Mouse (Mus musculus): ENCODE measurements at regions not wholly inside any gene's neighbourhood (a gene's known extent, or its start where the extent isn't known, plus 50 kb on each side); places are given as distances from the start of the nearest gene placed in this dataset.

DNA sequence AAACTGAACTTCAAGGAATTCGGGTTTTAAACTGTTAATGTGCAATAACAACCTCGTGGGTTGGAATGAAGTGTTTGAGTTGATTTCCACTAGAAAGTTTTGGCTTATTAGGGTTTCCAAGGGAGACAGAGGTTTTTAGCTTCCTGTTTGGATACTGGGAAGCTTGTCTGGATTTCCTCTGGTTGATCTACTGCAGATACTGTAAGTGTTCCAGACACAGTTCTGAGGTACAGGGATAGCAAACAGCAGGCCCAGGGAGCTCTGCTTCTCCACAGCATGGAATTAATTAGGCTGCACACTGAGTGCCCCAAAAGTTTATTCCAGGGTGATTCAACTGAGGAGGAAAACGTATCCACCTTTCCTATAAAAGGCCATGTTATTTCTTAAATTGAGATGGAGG is 381.0 kb upstream of the Mpdz start:
- DNase-seq: no peak

DNA sequence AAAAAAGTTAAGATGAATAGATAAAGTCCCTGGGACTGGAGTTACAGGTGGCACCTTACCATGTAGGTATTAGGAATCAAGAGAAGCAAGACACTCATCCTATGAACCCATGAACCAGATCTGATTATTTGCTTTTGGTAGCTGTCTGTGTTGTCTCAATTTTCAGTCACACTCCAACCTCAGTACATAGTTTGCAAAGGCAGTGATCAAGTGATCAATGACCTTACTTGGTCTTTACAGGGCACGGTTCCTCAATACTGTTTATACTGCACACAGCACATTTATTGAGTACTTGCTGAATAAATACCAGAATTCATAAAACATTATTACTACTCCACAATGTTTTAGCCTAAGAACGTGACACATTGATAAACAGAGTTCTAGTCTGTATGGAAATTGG is 346.7 kb upstream of the Mpdz start:
- no peak for DNase-seq

DNA sequence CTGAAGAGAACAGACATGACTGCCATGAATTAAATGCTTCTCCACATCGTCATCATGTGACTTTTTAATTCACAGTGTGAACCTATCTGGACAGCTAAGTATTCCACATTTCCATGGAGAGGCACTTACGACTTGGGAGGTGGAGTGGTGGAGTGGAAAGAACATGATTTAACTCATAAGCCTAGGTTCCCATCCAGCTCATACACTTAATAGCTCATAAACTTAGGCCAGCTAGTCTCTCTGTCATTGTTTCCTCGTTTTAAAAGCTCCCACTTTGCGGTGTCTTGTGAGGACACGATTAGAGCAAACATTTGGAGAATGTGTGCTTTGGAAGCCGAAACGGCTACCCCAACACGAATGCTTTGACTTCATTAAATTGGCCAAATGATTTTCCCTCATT is 346.0 kb upstream of the Mpdz start:
- DNase-seq: no peak

DNA sequence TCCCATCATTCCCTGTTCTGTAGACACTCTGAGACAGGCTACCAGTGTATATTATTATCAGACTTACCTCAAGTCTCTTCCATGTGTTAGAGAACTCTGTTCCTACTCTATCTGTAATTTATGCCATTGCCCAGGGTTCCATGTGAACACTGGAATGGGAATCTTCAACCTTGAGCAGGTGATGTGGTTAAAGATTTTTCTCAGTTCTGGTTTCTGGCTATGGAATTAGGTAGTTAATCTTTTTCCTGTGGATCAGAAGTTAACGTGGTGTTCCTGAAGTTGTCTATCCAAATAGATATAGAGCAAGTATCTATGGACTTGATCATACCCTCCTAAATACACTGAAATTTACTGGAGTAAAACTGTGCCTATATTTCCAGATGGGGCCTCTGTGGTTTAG is 339.4 kb upstream of the Mpdz start:
- no peak for DNase-seq

DNA sequence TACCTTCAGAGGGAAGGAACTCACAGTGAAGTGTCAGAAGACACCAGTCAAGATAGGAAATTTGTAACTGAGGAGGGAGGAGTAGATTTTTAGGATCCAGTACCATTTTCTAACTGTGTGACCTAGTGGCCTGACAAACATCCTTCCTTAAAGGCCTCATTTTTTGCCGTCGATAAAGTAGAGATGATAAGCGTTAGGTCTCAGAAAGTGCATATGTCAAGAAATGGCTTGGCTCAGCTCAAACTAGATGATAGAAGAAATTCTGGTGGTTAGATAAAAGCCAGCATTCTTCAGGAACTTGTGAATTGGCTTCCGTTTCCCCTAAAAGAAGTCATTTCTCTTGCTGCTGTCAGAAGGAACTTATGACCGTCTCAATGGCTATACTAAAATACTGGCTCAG is 324.1 kb upstream of the Mpdz start:
- no peak for DNase-seq

DNA sequence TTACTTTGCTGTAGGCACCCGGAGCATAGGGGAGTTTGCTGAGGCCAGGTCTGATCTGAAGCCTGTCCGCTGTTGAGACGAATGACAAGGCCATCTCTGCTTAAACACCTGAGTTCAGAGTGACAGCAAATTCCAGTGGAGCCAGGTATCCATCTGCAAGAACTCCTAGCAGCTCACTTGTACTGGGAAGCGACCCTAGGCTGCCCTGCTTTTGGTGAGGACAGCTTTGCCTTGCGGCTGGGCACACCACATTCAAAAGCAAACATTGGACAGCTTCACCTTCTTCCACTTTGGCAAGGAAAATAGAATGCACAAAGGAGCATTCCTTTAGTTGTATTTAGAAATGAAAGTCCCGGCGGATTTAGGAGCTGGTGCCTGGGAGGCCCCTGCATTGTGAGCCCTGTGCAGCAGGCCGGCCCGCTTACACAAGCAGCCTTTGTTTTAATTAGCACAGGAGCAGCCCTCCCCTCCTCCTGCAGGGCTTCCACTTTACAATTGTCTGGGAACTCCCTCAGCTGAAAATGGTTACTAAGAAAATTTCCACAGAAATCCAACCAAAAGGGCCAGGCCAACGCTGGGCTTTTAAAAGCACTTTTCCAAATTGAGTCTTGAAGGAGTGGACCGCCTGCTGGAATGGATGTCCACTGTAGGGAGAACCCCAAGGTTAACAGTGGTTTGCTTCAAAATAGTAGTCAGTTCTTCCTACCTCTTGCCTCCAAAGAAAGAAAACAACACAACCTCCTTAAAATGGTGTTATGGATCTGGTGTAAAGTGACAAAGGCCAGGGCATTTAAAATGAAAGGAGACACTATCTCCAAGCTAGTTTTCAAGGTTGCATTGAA is 321.6 kb upstream of the Mpdz start:
- DNase-seq: no peak

DNA sequence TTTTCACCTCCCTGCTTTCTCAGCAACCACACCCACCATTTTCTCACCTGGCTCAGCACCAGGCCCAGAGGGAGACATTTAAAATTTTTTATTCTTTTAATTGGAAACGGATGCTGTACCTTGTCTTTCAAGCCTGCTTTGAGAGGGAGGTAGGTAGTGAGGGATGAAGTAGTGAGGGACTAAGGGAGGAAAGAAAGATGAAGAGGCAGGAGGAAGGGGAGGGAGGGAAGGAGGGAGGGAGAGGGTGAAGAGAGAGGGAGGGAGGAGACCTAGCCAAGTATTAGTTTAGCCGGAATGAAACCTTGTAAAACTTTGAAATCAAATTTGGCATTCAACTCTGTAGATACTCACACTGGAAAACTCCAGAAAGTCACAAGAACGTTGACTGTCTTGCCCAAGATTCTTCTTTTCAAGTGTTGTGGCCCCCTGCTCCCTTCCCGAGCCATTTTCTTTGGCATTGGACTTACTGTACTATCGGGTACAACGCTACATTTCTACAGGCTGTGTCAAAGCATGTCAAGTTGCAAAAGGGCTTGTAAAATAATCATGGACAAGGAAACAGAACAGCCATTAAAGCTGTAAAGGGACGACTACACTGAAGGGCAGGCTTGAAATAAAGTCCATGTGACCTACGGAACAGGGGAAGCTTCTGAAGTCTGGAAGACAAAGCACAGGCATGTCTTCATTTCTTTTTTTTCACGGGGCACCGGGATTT is 320.9 kb upstream of the Mpdz start:
- DNase-seq: no peak

DNA sequence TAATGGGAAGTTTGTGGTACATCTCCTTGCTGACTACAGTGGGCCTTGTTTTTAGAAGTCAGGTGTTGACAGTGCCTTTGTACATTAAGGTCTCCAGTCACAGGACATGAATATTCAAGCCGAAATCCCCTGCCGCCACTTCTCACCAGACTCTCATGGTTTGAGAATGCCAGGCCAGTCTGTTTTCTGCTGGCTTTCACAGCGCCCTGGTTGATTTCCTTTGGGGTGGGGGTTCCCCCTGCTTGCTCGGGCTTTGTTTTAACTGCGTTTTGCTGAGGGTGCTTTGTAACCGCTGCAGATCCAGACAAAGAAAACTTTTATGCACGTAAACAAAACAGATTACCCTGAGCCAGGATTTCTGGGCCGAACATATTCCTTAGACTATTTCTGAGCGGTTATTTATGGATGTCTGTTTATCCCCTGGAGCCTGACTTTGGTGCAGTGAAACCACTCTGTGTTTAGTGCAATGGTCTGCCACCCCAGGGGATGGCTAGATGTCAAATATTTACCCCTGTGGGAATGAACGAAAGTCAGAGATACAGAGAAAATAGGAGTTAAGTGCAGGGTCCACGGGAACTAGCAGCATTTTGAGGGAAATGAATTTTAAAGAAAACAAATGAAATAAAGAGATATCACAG is 320.1 kb upstream of the Mpdz start:
- no peak for DNase-seq

DNA sequence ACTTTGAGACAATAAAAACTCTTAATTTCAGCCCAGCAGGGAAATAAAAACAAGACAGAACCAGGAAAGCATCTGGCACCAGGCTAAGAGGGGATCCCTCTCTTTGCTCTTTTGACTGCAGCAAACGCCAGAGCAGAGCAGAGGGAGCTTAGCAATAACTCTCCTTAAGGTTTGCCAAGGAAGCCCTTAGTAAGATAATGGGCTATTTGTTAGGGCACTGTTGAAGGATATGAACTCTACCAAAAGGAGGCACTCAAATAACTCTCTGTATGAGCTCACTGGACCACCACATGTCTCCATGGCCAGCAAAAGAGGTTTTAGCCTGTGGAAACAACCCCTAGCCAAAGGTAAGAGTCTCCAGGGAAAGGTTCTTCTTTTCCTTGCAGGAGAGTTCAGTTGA is 315.3 kb upstream of the Mpdz start:
- DNase-seq: no peak

DNA sequence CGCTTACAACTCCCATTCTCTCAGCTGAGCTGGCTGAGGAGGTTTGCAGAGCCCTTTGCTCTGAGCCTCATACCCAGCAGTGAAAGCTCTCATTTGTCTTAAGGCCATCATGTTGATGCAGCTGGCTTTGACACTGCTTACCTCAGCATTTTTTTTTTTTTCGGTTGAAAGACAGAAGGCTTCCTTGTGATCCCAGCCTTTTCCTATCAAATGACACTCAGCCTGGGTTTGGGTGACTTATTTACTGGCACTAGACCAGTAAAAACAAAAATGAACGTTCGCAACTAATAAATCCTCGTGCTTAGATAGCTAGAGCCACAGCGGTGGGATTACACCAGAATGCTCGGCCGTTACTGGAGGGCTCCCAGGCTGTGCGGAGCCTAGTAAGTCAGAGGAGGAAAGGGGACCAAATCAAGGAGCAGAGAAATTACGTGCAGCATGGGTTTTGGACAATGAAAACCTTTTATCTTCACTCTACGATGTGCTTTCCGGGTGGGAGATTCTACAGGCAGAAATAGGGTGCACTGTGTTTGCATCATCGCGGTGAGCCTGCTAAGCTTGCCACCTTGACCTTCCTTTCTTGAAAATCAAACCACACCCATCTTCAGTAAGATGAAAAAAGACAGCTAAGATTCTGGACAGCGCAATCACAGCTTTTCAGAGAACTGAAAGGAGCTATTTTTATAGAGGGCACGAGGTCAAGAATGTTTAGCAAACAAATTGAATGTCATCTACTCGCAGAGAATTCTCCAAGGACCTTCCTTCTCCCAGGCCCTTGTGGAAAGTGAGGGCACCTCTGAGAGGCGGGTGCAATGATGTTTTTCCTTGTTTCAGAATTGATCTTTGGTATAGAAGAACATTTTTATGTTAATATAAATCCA is 302.3 kb upstream of the Mpdz start:
- DNase-seq: no peak

DNA sequence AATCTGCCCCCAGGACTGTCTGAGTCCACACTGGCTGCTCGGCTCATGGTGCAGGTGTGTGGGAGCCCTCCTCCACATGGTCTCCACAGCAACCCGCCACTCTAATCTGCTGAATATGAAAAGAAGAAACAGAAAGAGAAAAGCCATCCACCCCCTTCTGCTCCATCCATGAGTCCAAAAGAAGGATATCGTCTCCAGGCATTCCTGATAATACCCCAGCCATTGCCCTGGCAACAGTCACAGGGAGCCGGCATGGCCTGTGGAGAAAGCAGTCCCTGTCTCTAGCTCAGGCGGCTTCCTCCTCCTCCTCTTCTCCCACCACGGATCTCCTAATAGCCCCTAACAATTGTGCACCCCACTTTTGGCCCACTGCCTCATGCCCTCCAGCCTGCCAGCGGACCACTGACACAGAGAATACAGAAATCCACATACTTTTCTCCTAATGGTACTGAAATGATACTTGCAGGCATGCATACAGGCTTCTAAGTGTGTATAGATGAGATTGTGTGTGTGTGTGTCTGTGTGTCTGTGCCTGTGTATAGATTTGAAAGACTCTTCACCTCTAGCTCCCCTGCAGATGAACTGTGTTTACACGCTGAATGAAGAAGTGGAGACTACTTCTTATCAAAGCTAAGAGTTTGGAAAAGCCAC is 301.5 kb upstream of the Mpdz start:
- DNase-seq: no peak

DNA sequence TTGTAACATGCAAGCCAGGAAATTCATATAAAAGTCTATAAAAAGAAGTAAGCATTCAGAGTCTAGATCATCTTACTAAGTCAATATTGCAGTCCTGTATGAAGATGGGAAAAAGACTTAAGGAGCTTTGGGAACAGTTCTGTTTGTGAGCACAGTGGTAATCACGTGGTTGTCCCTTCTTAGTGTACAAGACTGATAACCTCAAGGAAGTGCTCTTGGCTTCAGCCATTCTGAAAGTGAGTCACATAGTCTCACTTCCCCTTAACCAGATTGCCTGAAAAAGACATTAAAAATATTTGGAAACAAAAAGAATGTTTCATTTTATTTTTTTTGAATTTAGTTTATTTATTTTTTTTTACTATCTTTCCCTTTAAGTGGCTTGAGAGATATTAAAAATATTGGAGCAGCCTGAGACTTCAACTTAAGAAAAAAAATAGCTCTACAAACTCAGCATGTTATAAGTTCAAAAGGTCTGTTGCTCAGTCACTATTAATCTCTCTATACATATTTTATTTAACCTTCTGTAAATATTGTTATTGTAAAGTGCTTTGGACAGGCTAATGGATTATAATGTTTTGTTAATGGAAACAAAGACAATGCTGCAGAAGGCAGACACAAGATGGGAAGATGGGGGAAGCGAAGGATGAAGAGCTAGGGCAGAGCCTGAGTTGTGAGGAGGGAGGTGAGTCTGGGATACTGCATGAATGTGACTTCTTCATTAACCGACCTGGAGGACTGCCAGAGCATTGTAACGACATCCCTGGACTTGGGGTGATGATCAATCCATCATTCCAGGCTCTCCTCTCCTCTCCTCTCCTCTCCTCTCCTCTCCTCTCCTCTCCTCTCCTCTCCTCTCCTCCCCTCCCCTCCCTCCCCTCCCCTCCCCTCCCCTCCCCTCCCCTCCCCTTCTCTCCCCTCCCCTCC is 300.2 kb upstream of the Mpdz start:
- no peak for DNase-seq

DNA sequence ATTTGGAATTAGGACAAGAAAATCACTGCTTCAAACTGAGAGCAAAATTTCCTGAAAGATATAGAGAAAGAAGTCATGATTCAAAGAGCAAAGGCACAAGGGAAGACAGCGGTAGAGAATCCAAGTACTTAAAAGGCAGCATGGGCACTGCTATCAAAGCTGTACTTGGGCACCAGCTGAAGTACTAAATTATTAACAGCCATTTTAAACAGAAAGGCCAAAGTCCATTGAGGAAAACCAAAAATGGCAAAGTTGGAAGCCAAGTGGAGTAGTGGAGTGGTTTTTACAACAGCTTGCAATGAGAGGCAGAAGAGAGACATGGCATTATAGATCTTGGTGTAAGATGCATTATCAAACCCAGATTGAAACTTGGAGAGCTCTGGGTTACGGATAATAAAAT is 291.8 kb upstream of the Mpdz start:
- no peak for DNase-seq

DNA sequence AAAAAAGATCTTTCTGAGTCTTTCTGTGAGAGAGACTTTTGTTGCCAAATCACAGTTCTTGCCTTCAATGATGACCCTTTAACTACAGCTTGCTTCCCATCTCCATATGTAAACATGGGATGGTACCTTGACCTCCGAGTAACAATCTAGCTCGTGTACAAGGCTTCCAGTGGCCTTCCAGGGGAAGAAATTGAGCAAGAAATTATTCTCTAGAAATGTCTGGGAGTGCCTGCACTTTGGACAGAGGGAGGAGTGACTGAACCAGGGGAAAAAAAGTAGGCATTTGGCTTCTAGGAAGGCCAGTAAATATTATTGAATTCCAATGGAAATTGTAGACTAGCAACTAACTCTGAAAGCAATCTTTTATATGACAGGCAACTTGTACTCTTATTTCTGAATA is 287.8 kb upstream of the Mpdz start:
- DNase-seq: no peak

DNA sequence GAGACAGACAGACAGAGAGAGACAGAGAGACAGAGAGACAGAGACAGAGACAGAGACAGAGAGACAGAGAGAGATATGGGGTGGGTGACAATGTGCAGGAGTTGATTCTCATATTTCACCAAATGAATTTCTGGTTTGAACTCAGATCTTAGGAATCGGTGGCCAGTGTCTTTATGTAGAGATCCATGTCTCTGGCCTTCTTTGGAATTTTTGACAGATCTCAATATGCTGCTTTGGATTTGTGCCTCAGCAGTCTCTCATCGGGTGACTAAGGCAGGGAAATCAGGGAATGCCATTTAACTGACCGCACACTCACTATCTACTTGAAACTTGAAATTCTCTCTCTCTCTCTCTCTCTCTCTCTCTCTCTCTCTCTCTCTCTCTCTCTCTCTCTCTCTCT is 286.3 kb upstream of the Mpdz start:
- DNase-seq: no peak

DNA sequence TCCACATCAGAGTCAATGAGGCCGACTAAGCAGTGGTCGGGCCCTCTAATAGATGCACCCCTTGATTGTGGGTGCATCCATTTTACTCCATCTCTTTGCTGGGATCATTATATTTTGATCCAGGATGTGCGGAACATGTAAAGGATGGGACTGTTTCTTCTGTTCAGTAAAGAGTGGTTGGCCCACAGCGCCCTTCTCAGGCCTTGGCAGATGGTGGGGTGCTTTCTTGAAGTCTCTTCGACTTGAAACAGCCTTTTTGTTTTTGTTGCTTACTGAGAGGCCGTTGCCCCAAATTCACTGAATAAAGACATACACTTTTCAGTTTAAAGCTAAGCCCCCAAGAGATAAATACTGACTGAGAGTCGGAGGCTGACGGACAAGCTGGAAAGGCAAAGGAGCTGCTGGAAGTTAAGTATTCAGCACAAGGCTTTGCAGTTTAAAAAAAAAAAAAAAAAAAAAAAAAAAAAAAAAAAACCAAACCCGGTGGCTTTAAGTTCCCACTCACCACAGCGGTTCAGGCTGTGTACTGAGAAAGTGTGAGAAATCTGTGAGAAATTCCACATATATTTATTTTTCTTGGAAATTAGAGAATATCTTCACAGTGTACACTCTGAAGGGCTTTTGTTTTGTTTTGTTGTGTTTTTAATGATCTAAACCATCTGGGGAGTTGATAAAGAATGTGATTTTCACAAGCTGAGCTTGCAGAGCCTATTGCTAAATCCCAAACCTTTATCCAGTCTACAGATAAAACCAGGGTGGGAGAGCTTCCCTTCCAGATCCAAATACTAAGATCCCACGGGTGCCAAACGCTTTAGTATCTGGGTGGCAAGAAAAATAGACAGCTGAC is 285.3 kb upstream of the Mpdz start:
- no peak for DNase-seq

DNA sequence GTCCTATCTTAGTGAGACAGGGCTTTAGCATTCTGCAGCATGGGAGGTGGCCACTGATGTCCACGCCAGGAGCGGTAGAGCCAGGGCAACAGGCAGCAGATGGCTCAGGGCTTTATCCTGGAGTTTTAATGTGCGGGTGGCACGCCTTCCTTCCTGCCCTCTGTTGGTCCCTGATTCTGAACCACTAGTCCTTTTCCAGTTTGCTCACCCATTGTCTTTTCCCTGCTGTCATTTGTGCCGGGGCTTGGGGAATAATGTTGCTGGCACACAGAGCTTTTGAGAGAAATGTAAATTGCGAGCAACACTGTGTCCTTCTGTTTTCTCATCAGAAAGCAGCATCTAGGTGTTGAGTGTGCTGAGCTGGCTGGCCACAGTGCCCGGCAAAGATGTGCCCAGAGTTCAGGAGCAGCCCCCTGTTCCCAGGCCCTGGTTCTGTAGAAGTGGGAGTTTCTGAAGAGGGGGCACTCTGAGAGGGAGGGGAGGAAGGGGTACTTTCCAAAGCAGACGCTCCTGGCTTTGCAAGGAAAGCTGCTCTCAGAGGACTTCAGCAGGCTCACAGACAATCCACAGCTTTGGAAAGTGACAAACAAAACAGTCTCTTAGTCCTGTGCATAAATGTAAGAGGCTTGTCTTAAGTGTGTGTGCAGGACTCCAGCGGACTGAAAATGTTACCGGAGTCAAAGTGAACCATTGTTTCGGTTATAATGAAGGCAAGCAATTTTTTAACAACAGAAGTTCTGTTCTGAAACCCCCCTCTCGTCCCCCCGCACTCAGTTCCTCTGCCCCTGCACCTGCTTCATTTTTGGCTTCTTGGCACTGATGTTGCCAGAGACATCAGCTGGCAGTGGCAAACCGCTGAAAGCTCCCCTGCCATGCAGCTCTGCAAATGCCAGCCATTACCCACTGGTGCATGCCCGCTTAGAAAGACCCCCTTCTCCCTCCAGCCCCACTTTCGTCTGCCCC is 284.4 kb upstream of the Mpdz start:
- no peak for DNase-seq

DNA sequence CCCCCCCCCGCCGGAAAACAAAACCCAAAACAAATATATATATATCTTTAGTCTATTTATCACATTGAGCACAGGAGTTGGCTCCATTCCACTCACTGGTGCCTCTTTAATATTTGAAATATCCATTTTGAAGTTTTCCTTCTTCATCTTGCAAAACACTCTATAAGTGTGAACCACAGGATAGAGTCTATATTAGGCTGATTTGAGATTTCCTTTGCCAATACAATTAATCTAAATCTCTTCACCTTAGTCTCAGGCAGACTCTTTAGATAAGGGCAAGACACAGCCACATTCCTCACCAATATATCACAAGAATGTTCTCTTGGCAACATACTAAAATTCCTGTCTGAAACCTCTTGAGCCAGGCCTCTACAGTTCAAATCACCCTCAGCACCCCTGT is 282.1 kb upstream of the Mpdz start:
- no peak for DNase-seq

DNA sequence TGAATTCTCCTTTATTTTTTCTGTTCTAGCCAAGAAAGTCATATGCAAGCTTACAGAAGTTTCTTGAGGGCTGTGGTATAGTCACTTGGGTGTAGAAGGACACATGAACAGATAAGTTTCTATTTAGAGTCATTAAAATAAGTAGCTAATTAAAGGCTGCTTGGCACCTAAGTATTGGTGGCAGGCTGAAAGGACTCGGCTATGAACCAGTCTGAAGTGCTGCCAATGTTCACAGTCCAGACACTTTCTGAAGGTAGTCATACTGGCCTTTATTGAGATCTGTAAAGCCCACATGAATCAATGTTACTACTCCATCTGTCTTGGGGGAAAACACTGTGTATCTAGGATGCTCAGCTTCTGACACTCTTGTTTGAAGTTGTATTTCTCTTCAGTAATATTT is 269.8 kb upstream of the Mpdz start:
- DNase-seq: no peak

Measured in liver (tissue).